Mouse (Mus musculus): ENCODE data around the gene Myh14. TPM values are rescaled to one million over a fixed set of nuclear protein-coding genes. Genes with fewer than 3 reads are reported as not detected.

The Myh14 gene
- total RNA-seq, 2 experiments from 2014 or later: 17.7 to 20.6 TPM

GRCm38 (mm10) chr7:44606171-44606901 is 64.3 kb downstream of the Myh14 start:
- peak; percentile 53 to 62 for DNase-seq (ENCODE audit: low spot score in 2 of 2)
- intact Hi-C loops (cut with DNase I): no loop called here

GRCm38 (mm10) chr7:44605436-44605835 is 65.2 kb downstream of the Myh14 start:
- no peak for DNase-seq (ENCODE audit: low spot score in 2 of 2)
- intact Hi-C loops (cut with DNase I): no loop called here

- DNase-seq (ENCODE audit: low spot score in 2 of 2): no peak
- intact Hi-C loops (cut with DNase I): no loop called here
Measured at GRCm38 (mm10) chr7:44604619-44605018, 66.0 kb downstream of the Myh14 start.

- peak in 1 of 2 experiments; percentile 52 for DNase-seq (ENCODE audit: low spot score in 2 of 2)
- intact Hi-C loops (cut with DNase I): no loop called here
Measured at GRCm38 (mm10) chr7:44604139-44604606, 66.5 kb downstream of the Myh14 start.

- intact Hi-C loops (cut with DNase I): no loop called here
- no peak for DNase-seq (ENCODE audit: low spot score in 2 of 2)
Measured at GRCm38 (mm10) chr7:44603186-44603855, 67.3 kb downstream of the Myh14 start.

GRCm38 (mm10) chr7:44602443-44602842 is 68.2 kb downstream of the Myh14 start:
- intact Hi-C loops (cut with DNase I): no loop called here
- DNase-seq (ENCODE audit: low spot score in 2 of 2): peak; percentile 81 to 84

GRCm38 (mm10) chr7:44601646-44602045 is 69.0 kb downstream of the Myh14 start:
- intact Hi-C loops (cut with DNase I): no loop called here
- no peak for DNase-seq (ENCODE audit: low spot score in 2 of 2)

GRCm38 (mm10) chr7:44600691-44601262 is 69.9 kb downstream of the Myh14 start:
- intact Hi-C loops (cut with DNase I): no loop called here
- DNase-seq (ENCODE audit: low spot score in 2 of 2): no peak

GRCm38 (mm10) chr7:44598336-44598735 is 72.3 kb downstream of the Myh14 start:
- intact Hi-C loops (cut with DNase I): no loop called here

GRCm38 (mm10) chr7:44597666-44598065 is 73.0 kb downstream of the Myh14 start:
- intact Hi-C loops (cut with DNase I): no loop called here
- no peak for DNase-seq (ENCODE audit: low spot score in 2 of 2)

More at GRCm38 (mm10) chr7:44598336-44598735, 72.3 kb downstream of the Myh14 start:
- no peak for DNase-seq (ENCODE audit: low spot score in 2 of 2)

GRCm38 (mm10) chr7:44596996-44597538 is 73.6 kb downstream of the Myh14 start:
- intact Hi-C loops (cut with DNase I): no loop called here

GRCm38 (mm10) chr7:44596051-44596450 is 74.6 kb downstream of the Myh14 start:
- intact Hi-C loops (cut with DNase I): no loop called here
- no peak for DNase-seq (ENCODE audit: low spot score in 2 of 2)

More at GRCm38 (mm10) chr7:44596996-44597538, 73.6 kb downstream of the Myh14 start:
- no peak for DNase-seq (ENCODE audit: low spot score in 2 of 2)

- intact Hi-C loops (cut with DNase I): no loop called here
- no peak for DNase-seq (ENCODE audit: low spot score in 2 of 2)
Measured at GRCm38 (mm10) chr7:44595131-44595561, 75.5 kb downstream of the Myh14 start.

- DNase-seq (ENCODE audit: low spot score in 2 of 2): no peak
- intact Hi-C loops (cut with DNase I): no loop called here
Measured at GRCm38 (mm10) chr7:44594291-44594690, 76.4 kb downstream of the Myh14 start.

GRCm38 (mm10) chr7:44593775-44594174 is 76.9 kb downstream of the Myh14 start:
- DNase-seq (ENCODE audit: low spot score in 2 of 2): peak; percentile 86 to 89
- intact Hi-C loops (cut with DNase I): no loop called here

- intact Hi-C loops (cut with DNase I): no loop called here
- DNase-seq (ENCODE audit: low spot score in 2 of 2): no peak
Measured at GRCm38 (mm10) chr7:44593051-44593450, 77.6 kb downstream of the Myh14 start.

- intact Hi-C loops (cut with DNase I): no loop called here
- peak; percentile 37 to 58 for DNase-seq (ENCODE audit: low spot score in 2 of 2)
Measured at GRCm38 (mm10) chr7:44591348-44592116, 79.1 kb downstream of the Myh14 start.

GRCm38 (mm10) chr7:44590402-44591347 is 80.0 kb downstream of the Myh14 start, which contains the start of gene Kcnc3:
Kcnc3 (plus strand) TSS chr7:44590664.
- peak; percentile 91 to 93 for DNase-seq (ENCODE audit: low spot score in 2 of 2)
- intact Hi-C loops (cut with DNase I): no loop called here
